Mouse (Mus musculus) midbrain, embryonic 11.5 days (tissue): Measurements from ENCODE around the gene Mgat4e. TPM values are rescaled to one million over a fixed set of nuclear protein-coding genes. Genes with fewer than 3 reads are reported as not detected.

ENCODE experiments used
- ATAC-seq: fragments of 200-750 bp; cut with Nextera tagmentation; 2 replicates; pipeline ENCODE4 v1.8.0; 2017; ENCODE audit warnings: moderate TSS enrichment, moderate library complexity; ENCODE audit not compliant: low FRiP score
- DNase-seq: peaks from one replicate; pipeline ENCODE4 v3.0.0; 2015; ENCODE audit warnings: low spot score; ENCODE audit errors: missing footprints
- H3K27ac ChIP-seq: fragments of 300-500 bp; sonication (generic); 2 replicates; pipeline ENCODE4 v1.5.1; 2014; ENCODE audit warnings: low read depth, low read length
- H3K27me3 ChIP-seq: fragments of 300-500 bp; sonication (generic); 2 replicates; pipeline ENCODE4 v1.6.1; 2014; ENCODE audit warnings: mild to moderate bottlenecking, low read length, moderate library complexity, mixed read lengths; ENCODE audit not compliant: control insufficient read depth, insufficient read depth
- H3K36me3 ChIP-seq: fragments of 300-500 bp; sonication (generic); 2 replicates; pipeline ENCODE4 v1.6.1; 2014; ENCODE audit warnings: mild to moderate bottlenecking, low read length, moderate library complexity, mixed read lengths; ENCODE audit not compliant: control insufficient read depth, insufficient read depth
- H3K4me1 ChIP-seq: fragments of 300-500 bp; sonication (generic); 2 replicates; pipeline ENCODE4 v1.6.1; 2014; ENCODE audit warnings: low read length; ENCODE audit not compliant: control insufficient read depth, insufficient read depth
- H3K4me2 ChIP-seq: fragments of 300-500 bp; sonication (generic); 2 replicates; pipeline ENCODE4 v1.6.1; 2014; ENCODE audit warnings: mild to moderate bottlenecking, moderate library complexity
- H3K4me3 ChIP-seq: fragments of 300-500 bp; sonication (generic); 2 replicates; pipeline ENCODE4 v1.5.1; 2014; ENCODE audit warnings: low read depth, low read length
- H3K9ac ChIP-seq: fragments of 300-500 bp; sonication (generic); 2 replicates; pipeline ENCODE4 v1.6.1; 2014; ENCODE audit warnings: low read length
- H3K9me3 ChIP-seq: fragments of 300-500 bp; sonication (generic); 2 replicates; pipeline ENCODE4 v1.6.1; 2016; ENCODE audit warnings: low read length; ENCODE audit not compliant: control insufficient read depth
- WGBS: fragments of 180-500 bp; shearing (Covaris S2); extraction: QIAGEN DNeasy Blood & Tissue Kit; methylation state at CpG from one replicate; pipeline ENCODE4 v1.1.7; 2014; 5-methylcytosine and 5-hydroxymethylcytosine counted together
- polyA plus RNA-seq: library from polyadenylated mRNA; unstranded; fragments of >200 nt; fragmentation: Nextera tagmentation; extraction: Ambion mirVana; gene quantifications from 2 replicates; pipeline ENCODE4 v1.2.1, GENCODE M21; 2014

The Mgat4e gene
- polyA plus RNA-seq, 1 experiment from 2014 or later = not detected

DNA sequence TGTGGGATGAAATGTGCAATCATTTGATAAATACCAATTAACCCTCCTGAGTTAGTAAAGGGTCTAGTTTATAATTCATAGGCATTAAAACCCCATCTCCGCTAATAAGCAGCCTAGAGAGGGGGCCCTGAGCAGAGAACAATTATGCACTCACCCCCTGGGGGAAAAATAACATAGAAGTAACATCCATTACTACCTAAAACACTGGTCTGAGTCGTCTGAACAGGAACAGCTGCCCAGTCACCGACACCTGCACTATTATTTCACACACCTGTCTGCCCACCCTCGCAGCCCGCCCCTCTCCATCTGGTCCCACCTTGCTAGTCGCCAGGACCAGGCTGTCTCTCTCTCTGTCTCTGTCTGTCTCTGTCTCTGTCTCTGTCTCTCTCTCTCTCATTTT is 36.9 kb downstream of the Mgat4e start:
- no peak overlapping the region for H3K4me3 ChIP-seq
- ATAC-seq = no peak
- WGBS = 63% methylated on average over 6 of the region's 6 CpGs
- peaks cover 11% of the 10 kb centered on the region for H3K27me3 ChIP-seq
- H3K9me3 ChIP-seq = no peaks in the 10 kb centered on the region
- no peaks in the 10 kb centered on the region for H3K36me3 ChIP-seq
- DNase-seq = no peak
- no peak overlapping the region for H3K27ac ChIP-seq
- peaks cover 6% of the 10 kb centered on the region for H3K4me1 ChIP-seq
- no peak overlapping the region for H3K9ac ChIP-seq
- no peak overlapping the region for H3K4me2 ChIP-seq

DNA sequence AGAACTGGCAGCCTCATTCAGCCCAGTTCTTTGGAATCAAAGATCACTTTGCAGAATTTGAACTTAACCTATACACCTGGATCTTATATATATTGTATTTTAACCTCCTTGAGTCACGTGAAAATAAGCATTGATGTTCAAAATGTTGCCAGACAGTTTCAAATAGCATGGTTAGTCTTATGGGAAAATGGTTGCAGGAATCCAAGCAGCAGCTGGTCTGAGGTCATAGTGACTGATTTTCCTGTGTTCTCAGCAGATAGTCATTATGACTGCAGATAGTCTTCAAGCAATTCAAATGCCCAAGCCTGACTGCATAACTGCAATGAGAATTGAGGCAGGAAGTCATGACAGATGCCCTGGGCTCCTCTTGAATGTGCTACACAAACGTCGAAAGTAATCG is 37.3 kb downstream of the Mgat4e start:
- ATAC-seq = no peak
- Histone ChIP-seq H3K4me3 (no peak overlapping the region), H3K4me1 (peaks cover 6% of the 10 kb centered on the region), H3K27ac (no peak overlapping the region), H3K36me3 (no peaks in the 10 kb centered on the region), H3K4me2 (no peak overlapping the region), H3K27me3 (peaks cover 11% of the 10 kb centered on the region), H3K9me3 (no peaks in the 10 kb centered on the region), H3K9ac (no peak overlapping the region)
- no peak for DNase-seq
- WGBS = 74% methylated on average over 4 of the region's 4 CpGs

DNA sequence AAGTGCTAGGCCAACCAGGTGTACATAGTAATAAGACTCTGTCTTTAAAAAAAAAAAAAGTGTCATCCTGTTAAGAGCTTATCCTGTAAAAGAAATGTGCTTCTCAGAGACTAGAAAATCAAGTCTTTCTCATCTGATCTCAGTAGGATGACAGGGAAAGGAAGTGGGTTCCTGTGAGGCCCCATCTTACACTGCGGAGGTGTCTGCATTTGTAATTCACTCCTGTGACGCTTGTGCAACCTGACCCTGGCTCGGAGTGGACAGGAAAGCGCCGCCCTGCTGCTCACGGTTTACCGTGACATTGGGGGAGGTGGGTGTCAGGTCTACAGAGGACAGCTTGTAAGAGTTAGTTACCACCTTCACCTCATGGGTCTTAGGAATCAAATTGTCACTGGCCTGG is 39.5 kb downstream of the Mgat4e start:
- 64% methylated on average over 7 of the region's 7 CpGs for WGBS
- ATAC-seq = no peak
- Histone ChIP-seq H3K9ac (no peak overlapping the region), H3K36me3 (no peaks in the 10 kb centered on the region; the same call in 1 of the 2 replicates), H3K4me1 (no peaks in the 10 kb centered on the region), H3K4me3 (no peak overlapping the region), H3K27ac (no peak overlapping the region), H3K27me3 (peaks cover 11% of the 10 kb centered on the region), H3K9me3 (no peaks in the 10 kb centered on the region), H3K4me2 (no peak overlapping the region)
- no peak for DNase-seq

DNA sequence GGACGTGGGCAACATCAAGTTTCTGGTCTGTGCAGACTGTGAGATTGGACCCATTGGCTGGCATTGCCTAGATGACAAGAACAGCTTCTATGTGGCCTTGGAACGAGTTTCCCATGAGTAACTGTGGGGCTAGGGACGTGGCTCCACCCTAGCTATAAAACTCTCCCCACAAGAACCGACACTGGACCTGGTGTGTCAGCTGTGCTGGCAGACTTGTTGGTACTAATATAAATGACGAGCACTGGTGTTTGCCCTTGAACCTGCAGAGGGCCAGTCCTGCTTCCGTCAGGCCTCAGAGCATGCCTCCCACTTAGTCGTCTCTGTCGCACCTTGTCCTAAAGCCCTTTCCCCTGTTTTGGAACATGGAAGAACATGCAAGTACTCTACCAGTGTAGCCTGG is 43.3 kb downstream of the Mgat4e start:
- H3K27ac ChIP-seq = no peak overlapping the region
- no peak overlapping the region for H3K4me2 ChIP-seq
- H3K4me1 ChIP-seq = no peaks in the 10 kb centered on the region
- no peak overlapping the region for H3K9ac ChIP-seq
- ATAC-seq (no peak), DNase-seq (no peak)
- WGBS = 94% methylated on average over 8 of the region's 8 CpGs
- no peaks in the 10 kb centered on the region for H3K27me3 ChIP-seq
- no peaks in the 10 kb centered on the region for H3K9me3 ChIP-seq
- no peaks in the 10 kb centered on the region; the same call in 1 of the 2 replicates for H3K36me3 ChIP-seq
- H3K4me3 ChIP-seq = no peak overlapping the region

DNA sequence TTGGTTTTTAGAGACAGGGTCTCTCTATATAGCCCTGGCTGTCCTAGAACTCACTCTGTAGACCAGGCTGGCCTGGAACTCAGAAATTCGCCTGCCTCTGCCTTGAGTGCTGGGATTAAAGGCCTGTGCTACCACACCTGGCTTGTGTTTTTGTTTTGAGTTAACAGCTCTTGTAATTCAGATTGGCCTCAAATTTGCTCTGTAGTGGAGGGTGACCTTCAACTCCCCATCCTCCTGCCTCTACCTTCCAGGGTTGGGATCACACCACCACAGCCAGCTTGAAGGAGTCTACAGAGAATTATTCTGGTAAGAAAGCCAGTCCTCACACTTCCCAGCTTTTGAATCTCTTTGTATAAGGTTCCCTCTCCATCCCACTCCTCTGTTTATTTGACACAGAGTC is 48.6 kb downstream of the Mgat4e start:
- Histone ChIP-seq H3K9me3 (no peaks in the 10 kb centered on the region), H3K27me3 (no peaks in the 10 kb centered on the region), H3K27ac (no peak overlapping the region), H3K36me3 (no peaks in the 10 kb centered on the region), H3K9ac (no peak overlapping the region), H3K4me2 (no peak overlapping the region), H3K4me1 (peaks cover 3% of the 10 kb centered on the region), H3K4me3 (no peak overlapping the region)
- DNase-seq = no peak
- no peak for ATAC-seq
- WGBS = 94% methylated on average over 1 of the region's 1 CpGs

DNA sequence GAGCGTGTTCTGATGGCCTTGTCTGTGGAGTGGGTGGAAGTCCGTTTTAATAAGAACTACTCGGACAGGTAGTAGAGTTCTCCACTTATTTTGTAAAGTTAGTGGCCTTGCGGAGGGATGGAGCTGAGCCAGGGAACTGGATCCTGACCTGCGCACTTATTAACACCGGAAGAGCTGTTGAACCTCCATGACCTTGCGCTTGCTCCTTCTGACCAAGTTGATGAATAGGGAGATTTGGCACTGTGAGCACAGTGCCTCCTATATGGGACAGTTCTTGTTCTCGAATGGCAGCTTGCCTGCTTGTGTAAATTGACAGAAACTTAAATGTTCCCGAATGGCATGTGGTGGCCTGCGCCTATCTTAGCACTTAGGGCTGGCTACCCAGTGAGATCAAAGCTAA is 53.5 kb downstream of the Mgat4e start:
- WGBS = 93% methylated on average over 10 of the region's 10 CpGs
- Histone ChIP-seq H3K4me2 (no peak overlapping the region; the same call in 1 of the 2 replicates), H3K27me3 (no peaks in the 10 kb centered on the region), H3K4me1 (peaks cover 6% of the 10 kb centered on the region), H3K9me3 (no peaks in the 10 kb centered on the region), H3K4me3 (no peak overlapping the region; the same call in 1 of the 2 replicates), H3K36me3 (no peaks in the 10 kb centered on the region), H3K9ac (0 out of 2 replicates have a peak overlapping the region, but pooled peaks have one; percentile 12), H3K27ac (no peak overlapping the region)
- DNase-seq (no peak), ATAC-seq (no peak)

DNA sequence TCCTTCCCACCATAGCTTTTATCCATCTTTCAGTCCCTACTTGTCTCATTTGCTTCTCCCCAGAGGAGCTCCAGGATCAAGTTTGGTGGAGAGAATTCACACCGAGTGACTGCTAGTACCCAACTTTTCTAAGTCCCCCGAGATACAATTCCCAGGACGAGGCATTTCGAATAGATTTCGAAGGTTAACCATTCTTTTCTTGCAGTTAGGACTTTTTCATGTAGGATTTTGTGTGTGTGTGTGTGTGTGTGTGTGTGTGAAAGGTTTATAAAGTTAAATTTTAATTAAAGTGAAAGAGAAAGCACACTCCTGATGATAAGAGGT is 54.3 kb downstream of the Mgat4e start:
- Histone ChIP-seq H3K4me3 (peak overlapping the region; percentile 74), H3K27ac (no peak overlapping the region), H3K36me3 (no peaks in the 10 kb centered on the region), H3K4me1 (peaks cover 6% of the 10 kb centered on the region), H3K9ac (peak overlapping the region; percentile 75), H3K27me3 (no peaks in the 10 kb centered on the region), H3K4me2 (peak overlapping the region; percentile 86), H3K9me3 (no peaks in the 10 kb centered on the region)
- DNase-seq (no peak), ATAC-seq (no peak)
- WGBS = 30% methylated on average over 5 of the region's 5 CpGs

DNA sequence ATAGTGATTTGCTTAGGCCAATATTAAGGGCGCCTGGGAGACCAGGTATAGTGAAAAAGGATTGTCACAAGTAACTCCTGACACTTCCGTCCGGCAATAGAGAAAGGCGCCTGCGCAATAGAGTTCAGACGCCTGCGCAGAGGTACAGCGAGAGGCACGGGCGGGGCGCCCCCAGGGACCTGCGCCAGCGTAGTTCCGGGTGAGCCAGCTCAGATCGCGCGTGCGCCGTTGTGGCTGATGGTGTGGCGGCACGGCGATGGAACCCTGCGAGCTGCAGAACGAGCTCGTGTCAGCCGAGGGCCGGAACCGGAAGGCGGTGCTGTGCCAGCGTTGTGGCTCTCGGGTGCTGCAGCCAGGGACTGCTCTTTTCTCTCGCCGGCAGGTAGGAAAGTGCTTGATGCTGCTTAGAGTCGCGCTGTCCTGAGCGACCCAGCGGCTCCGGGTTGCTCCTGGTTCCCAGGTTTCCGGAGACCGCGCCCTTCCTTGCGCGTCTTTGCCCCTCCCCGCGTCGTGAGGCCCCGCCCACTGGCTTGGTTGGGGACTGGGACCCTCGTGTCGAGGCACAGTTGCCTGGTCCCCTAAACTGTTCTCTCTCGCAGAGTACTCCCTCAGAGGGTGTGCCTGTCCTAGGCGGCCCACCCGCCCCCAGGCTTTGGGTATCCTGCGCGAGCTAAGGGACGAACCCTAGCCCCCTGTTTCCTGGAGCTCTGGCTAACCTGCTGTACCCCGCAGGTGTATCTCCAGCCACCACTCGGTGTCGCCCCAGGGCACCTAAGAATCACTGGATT is 54.9 kb downstream of the Mgat4e start, which contains the start of gene Rabif:
TSS of gene Rabif (plus strand) at position 221 of the 788 bp plus-strand sequence.
- H3K4me3 ChIP-seq = peak within 1 kb of the TSS; percentile 74
- H3K4me1 ChIP-seq = peaks cover 6% of the 10 kb centered on the region
- H3K36me3 ChIP-seq = peaks cover 4% of the 10 kb centered on the region; the same call in 1 of the 2 replicates
- H3K9ac ChIP-seq = peak within 1 kb of the TSS; percentile 75
- H3K4me2 ChIP-seq = peak within 1 kb of the TSS; percentile 86
- H3K27ac ChIP-seq = peak within 1 kb of the TSS; percentile 74
- peak; percentile 98 for ATAC-seq
- peak; percentile 99 for DNase-seq
- no peaks in the 10 kb centered on the region for H3K27me3 ChIP-seq
- WGBS = under 1% methylated on average over 58 of the region's 58 CpGs
- no peaks in the 10 kb centered on the region for H3K9me3 ChIP-seq

DNA sequence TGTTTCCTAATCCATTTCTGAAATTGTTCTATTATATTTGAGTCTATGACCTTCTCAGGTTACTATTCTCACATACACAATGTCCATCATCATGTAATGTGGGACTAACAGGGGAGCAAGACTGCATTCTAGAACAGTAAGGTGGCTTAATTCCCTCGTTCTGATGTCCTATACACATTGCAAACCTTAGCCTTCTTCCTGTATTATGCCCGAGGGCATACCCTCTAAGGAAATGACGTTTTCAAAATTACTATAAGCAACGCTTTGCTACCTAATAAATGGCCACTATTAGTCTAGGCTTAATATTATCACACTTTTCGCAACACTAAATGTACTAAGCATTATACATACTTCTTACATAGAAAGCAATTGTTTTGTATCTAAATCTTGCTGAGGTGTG is 55.5 kb downstream of the Mgat4e start:
- H3K27me3 ChIP-seq = no peaks in the 10 kb centered on the region
- H3K9ac ChIP-seq = peak overlapping the region; percentile 75
- no peak for DNase-seq
- WGBS = 28% methylated on average over 5 of the region's 5 CpGs
- H3K9me3 ChIP-seq = no peaks in the 10 kb centered on the region
- H3K4me3 ChIP-seq = peak overlapping the region; percentile 74
- H3K4me1 ChIP-seq = peaks cover 6% of the 10 kb centered on the region
- ATAC-seq = no peak
- H3K4me2 ChIP-seq = peak overlapping the region; percentile 86
- no peak overlapping the region for H3K27ac ChIP-seq
- peaks cover 4% of the 10 kb centered on the region; the same call in 1 of the 2 replicates for H3K36me3 ChIP-seq
